In genomic region chr4:48779202-48779905, GRCm38 (mm10) we compare ENCODE assay signal across 9 mouse cellular contexts.
DNase-seq lines count a peak whose midpoint lies in the region; ATAC-seq and TF ChIP-seq lines count a peak whose summit lies in the region.
"Had no signal": no experiment of that assay in that cellular context is flagged by ENCODE, and none has a peak within 500 bp of the region (broad histone marks: within the 10 kb centered on the region; RNA-seq: fewer than 3 reads in every experiment).

No protein-coding gene starts in this region.

- no peak overlapping the region for H3K9ac ChIP-seq in liver, embryonic 11.5 days (ENCODE audit: low read depth, low read length)
- no peak overlapping the region for H3K9ac ChIP-seq in hindbrain, embryonic 15.5 days
- H3K9ac ChIP-seq in neural tube, embryonic 15.5 days (replicated peaks) = no peak overlapping the region

- H3K4me2 ChIP-seq in liver, embryonic 11.5 days = no peak overlapping the region
- H3K4me2 ChIP-seq in hindbrain, embryonic 15.5 days = 0 out of 2 replicates have a peak overlapping the region, but pooled peaks have one; percentile 11
- H3K4me2 ChIP-seq in neural tube, embryonic 15.5 days = peak overlapping the region; percentile 26; the same call in 1 of the 2 replicates

- H3K4me3 ChIP-seq in liver, embryonic 11.5 days (ENCODE audit: low read depth, low read length) = no peak overlapping the region
- no peak overlapping the region for H3K4me3 ChIP-seq in forebrain, embryonic 10.5 days
- H3K4me3 ChIP-seq in hindbrain, embryonic 15.5 days = no peak overlapping the region
- H3K4me3 ChIP-seq in neural tube, embryonic 15.5 days (replicated peaks) = no peak overlapping the region

- ATAC-seq in liver, embryonic 11.5 days (replicated peaks; ENCODE audit: low FRiP score) = no peak
- peak; percentile 65 for ATAC-seq in hindbrain, embryonic 15.5 days (ENCODE audit: low FRiP score, low read depth)
- ATAC-seq in neural tube, embryonic 15.5 days (ENCODE audit: low FRiP score) = no peak; the same call in 1 of the 2 replicates

- no peaks in the 10 kb centered on the region for H3K36me3 ChIP-seq in liver, embryonic 11.5 days (ENCODE audit: control insufficient read depth, insufficient read depth, low read length)
- H3K36me3 ChIP-seq in forebrain, embryonic 10.5 days (replicated peaks) = no peaks in the 10 kb centered on the region
- H3K36me3 ChIP-seq in hindbrain, embryonic 15.5 days = no peaks in the 10 kb centered on the region
- no peaks in the 10 kb centered on the region for H3K36me3 ChIP-seq in neural tube, embryonic 15.5 days

- intact Hi-C loops in left cerebral cortex, postnatal 36 days (cut with DNase I) = loop anchor here (2.0 to 10.0 kb wide), 4 partner anchors 278 to 543 kb away; partner anchors contain the start of gene Plppr1

- 66% methylated on average over 12 of the region's 12 CpGs for WGBS in liver, embryonic 11.5 days
- WGBS in forebrain, embryonic 10.5 days = 55% methylated on average over 12 of the region's 12 CpGs
- 42% methylated on average over 12 of the region's 12 CpGs for WGBS in hindbrain, embryonic 15.5 days
- WGBS in neural tube, embryonic 15.5 days = 27% methylated on average over 12 of the region's 12 CpGs

- no peaks in the 10 kb centered on the region for H3K27me3 ChIP-seq in liver, embryonic 11.5 days (replicated peaks; ENCODE audit: control insufficient read depth, insufficient read depth, low read length)
- H3K27me3 ChIP-seq in forebrain, embryonic 10.5 days (ENCODE audit: poor library complexity, severe bottlenecking) = no peaks in the 10 kb centered on the region
- no peaks in the 10 kb centered on the region for H3K27me3 ChIP-seq in hindbrain, embryonic 15.5 days
- H3K27me3 ChIP-seq in neural tube, embryonic 15.5 days (replicated peaks) = no peaks in the 10 kb centered on the region

- peak; percentile 87 for TF ChIP-seq CTCF in brain, embryonic 14.5 days (IDR thresholded peaks at IDR 0.05; ENCODE audit: borderline replicate concordance, extremely low read depth, insufficient read depth, insufficient read length)

- H3K27ac ChIP-seq in liver, embryonic 11.5 days (ENCODE audit: low read depth, low read length) = no peak overlapping the region
- no peak overlapping the region for H3K27ac ChIP-seq in forebrain, embryonic 10.5 days
- H3K27ac ChIP-seq in hindbrain, embryonic 15.5 days (replicated peaks) = no peak overlapping the region
- H3K27ac ChIP-seq in neural tube, embryonic 15.5 days (replicated peaks) = peak overlapping the region; percentile 38; the same call in 1 of the 2 replicates
- H3K27ac ChIP-seq: macrophage had no signal

- TF ChIP-seq POLR2A in brain, embryonic 14.5 days (IDR thresholded peaks at IDR 0.05; ENCODE audit: borderline replicate concordance, extremely low read depth, insufficient read depth, insufficient read length, poor library complexity, severe bottlenecking) = no peak

- peak; percentile 57 for DNase-seq in liver
- no peak for DNase-seq in liver, embryonic 11.5 days (ENCODE audit: low spot score)
- peak; percentile 94 for DNase-seq in brain, embryonic 14.5 days (ENCODE audit: low read depth)
- DNase-seq in forebrain, embryonic 10.5 days (ENCODE audit: extremely low spot score, low spot score) = peak; percentile 82
- peak; percentile 55 to 74 for DNase-seq in left cerebral cortex, postnatal 36 days (ENCODE audit: low spot score in 2 of 2)
- DNase-seq in urinary bladder, postnatal 14 days (ENCODE audit: low spot score) = peak; percentile 66

- H3K9me3 ChIP-seq in liver, embryonic 11.5 days (ENCODE audit: control insufficient read depth, low read length) = no peaks in the 10 kb centered on the region
- no peaks in the 10 kb centered on the region for H3K9me3 ChIP-seq in forebrain, embryonic 10.5 days
- H3K9me3 ChIP-seq in hindbrain, embryonic 15.5 days = no peaks in the 10 kb centered on the region
- H3K9me3 ChIP-seq in neural tube, embryonic 15.5 days (replicated peaks) = no peaks in the 10 kb centered on the region

- no peaks in the 10 kb centered on the region for H3K4me1 ChIP-seq in liver, embryonic 11.5 days (replicated peaks; ENCODE audit: control insufficient read depth, insufficient read depth, low read length)
- peaks cover 19% of the 10 kb centered on the region for H3K4me1 ChIP-seq in forebrain, embryonic 10.5 days
- no peaks in the 10 kb centered on the region for H3K4me1 ChIP-seq in hindbrain, embryonic 15.5 days (replicated peaks)
- H3K4me1 ChIP-seq in neural tube, embryonic 15.5 days = peaks cover 8% of the 10 kb centered on the region
